Mouse (Mus musculus) ES-Bruce4 (cell line): ENCODE measurements around the gene Ski.

Source experiments
- CTCF ChIP-seq: IDR thresholded peaks from one replicate; pipeline ENCODE4 v1.8.1; 2011; ENCODE audit warnings: low read depth, low read length
- EP300 ChIP-seq: IDR thresholded peaks from 2 replicates; pipeline ENCODE4 v1.6.1; 2011; ENCODE audit warnings: low read depth, low read length; ENCODE audit not compliant: insufficient read depth
- POLR2A ChIP-seq: IDR thresholded peaks from one replicate; pipeline ENCODE4 v1.8.1; 2011; ENCODE audit warnings: low read length; ENCODE audit not compliant: insufficient read depth

DNA sequence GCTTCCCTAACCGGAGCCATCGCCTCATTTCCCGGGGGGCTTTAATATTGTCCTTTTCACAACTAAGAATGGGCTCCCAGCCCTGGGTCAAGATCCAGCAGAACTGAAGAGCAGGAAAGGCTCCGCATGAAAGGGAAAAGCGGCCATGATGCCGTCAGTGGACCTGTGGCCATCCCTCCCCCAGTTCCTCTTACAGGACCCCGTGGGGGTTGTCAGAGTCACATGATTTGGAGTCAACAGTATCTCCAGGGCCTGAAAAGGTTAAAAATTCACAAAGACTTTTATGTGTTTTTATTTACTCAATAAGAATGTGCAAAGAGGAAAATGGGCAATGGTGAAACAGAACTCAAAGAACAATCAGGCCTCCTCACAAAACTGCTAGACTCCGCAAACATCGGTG, 36.5 kb downstream of the Ski start:
- TF ChIP-seq EP300 (no peak), CTCF (no peak), POLR2A (no peak)
